Mouse (Mus musculus) limb, embryonic 13.5 days (tissue): ENCODE results near the gene Grap2. TPM values are rescaled to one million over a fixed set of nuclear protein-coding genes. Genes with fewer than 3 reads are reported as not detected.

Experiments
- ATAC-seq: fragments of 200-750 bp; cut with Nextera tagmentation; 2 replicates; pipeline ENCODE4 v1.8.0; 2017; ENCODE audit warnings: low read depth, moderate number of reproducible peaks, moderate TSS enrichment; ENCODE audit not compliant: low FRiP score
- H3K27ac ChIP-seq: fragments of 300-500 bp; sonication (generic); 2 replicates; pipeline ENCODE4 v1.5.1; 2015; ENCODE audit warnings: inconsistent platforms, mild to moderate bottlenecking, moderate library complexity
- H3K27me3 ChIP-seq: fragments of 300-500 bp; sonication (generic); 2 replicates; pipeline ENCODE4 v1.6.1; 2015; ENCODE audit warnings: mild to moderate bottlenecking, inconsistent platforms
- H3K36me3 ChIP-seq: fragments of 300-500 bp; sonication (generic); 2 replicates; pipeline ENCODE4 v1.6.1; 2015; ENCODE audit warnings: inconsistent platforms, mild to moderate bottlenecking, moderate library complexity
- H3K4me1 ChIP-seq: fragments of 300-500 bp; sonication (generic); 2 replicates; pipeline ENCODE4 v1.6.1; 2015; ENCODE audit warnings: inconsistent platforms
- H3K4me2 ChIP-seq: fragments of 300-500 bp; sonication (generic); replicated peaks from 2 replicates; pipeline ENCODE4 v1.6.1; 2015; ENCODE audit warnings: inconsistent platforms, mild to moderate bottlenecking, moderate library complexity
- H3K4me3 ChIP-seq: fragments of 300-500 bp; sonication (generic); 2 replicates; pipeline ENCODE4 v1.5.1; 2015; ENCODE audit warnings: moderate library complexity, mild to moderate bottlenecking, inconsistent platforms
- H3K9ac ChIP-seq: fragments of 300-500 bp; sonication (generic); 2 replicates; pipeline ENCODE4 v1.6.1; 2015; ENCODE audit warnings: mild to moderate bottlenecking, inconsistent platforms
- H3K9me3 ChIP-seq: fragments of 300-500 bp; sonication (generic); 2 replicates; pipeline ENCODE4 v1.6.1; 2016; ENCODE audit warnings: inconsistent platforms
- WGBS: fragments of 180-500 bp; shearing (Covaris S2); methylation state at CpG from one replicate; pipeline ENCODE4 v1.1.7; 2015; 5-methylcytosine and 5-hydroxymethylcytosine counted together
- polyA plus RNA-seq: library from polyadenylated mRNA; unstranded; fragments of >200 nt; fragmentation: Nextera tagmentation; extraction: Ambion mirVana; gene quantifications from 2 replicates; pipeline ENCODE4 v1.2.1, GENCODE M21; 2015

Grap2 gene
- polyA plus RNA-seq, 1 experiment from 2014 or later = 0.93 TPM

GRCm38 (mm10) chr15:80631311-80631710 is 58.9 kb downstream of the Grap2 start:
- Histone ChIP-seq H3K27ac (no peak overlapping the region), H3K9me3 (no peaks in the 10 kb centered on the region), H3K36me3 (no peaks in the 10 kb centered on the region), H3K9ac (no peak overlapping the region), H3K4me1 (peaks cover 6% of the 10 kb centered on the region), H3K4me3 (no peak overlapping the region), H3K4me2 (no peak overlapping the region), H3K27me3 (no peaks in the 10 kb centered on the region)
- 79% methylated on average over 2 of the region's 2 CpGs for WGBS
- ATAC-seq = no peak

DNA sequence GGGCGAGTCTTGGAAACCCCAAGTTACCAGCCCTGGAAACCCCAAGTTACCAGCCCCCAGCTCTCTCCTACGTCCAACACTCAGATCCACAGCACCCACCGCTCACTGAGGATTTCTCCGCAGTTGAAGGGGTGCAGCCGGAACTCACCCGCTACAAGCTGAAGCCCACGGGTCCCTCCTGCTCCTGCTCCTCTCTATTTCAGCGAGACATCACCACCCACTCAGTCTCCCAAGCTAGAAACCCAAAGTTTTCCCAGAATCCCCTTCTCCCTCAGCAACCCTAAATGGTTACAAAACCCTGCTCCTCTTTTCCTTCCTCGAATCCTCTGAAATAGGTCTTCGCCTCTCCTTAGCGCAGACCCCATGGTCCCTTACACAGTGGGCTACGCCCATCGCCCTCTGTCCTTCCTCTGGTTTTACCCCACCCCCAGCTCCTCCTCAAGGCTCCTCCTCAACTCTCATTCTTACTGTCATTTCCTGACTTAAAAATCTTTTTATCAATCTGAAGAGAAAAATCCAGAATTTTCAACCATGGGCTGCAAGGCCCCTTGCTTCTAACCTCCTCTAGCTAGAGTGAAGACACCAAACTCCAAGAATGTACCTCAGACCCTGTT is 60.0 kb downstream of the Grap2 start:
- no peak overlapping the region for H3K4me3 ChIP-seq
- 87% methylated on average over 13 of the region's 13 CpGs for WGBS
- no peaks in the 10 kb centered on the region for H3K36me3 ChIP-seq
- no peak overlapping the region for H3K4me2 ChIP-seq
- ATAC-seq = no peak
- no peak overlapping the region for H3K27ac ChIP-seq
- H3K27me3 ChIP-seq = 0 out of 2 replicates have a peak, but pooled peaks cover 4% of the 10 kb centered on the region
- no peaks in the 10 kb centered on the region for H3K9me3 ChIP-seq
- no peak overlapping the region for H3K9ac ChIP-seq
- peaks cover 6% of the 10 kb centered on the region for H3K4me1 ChIP-seq

GRCm38 (mm10) chr15:80634391-80635193 is 62.2 kb downstream of the Grap2 start:
- WGBS = 55% methylated on average over 11 of the region's 11 CpGs
- Histone ChIP-seq H3K4me2 (no peak overlapping the region), H3K9ac (no peak overlapping the region), H3K9me3 (no peaks in the 10 kb centered on the region), H3K4me1 (peaks cover 6% of the 10 kb centered on the region), H3K27me3 (0 out of 2 replicates have a peak, but pooled peaks cover 4% of the 10 kb centered on the region), H3K27ac (no peak overlapping the region), H3K36me3 (no peaks in the 10 kb centered on the region), H3K4me3 (no peak overlapping the region)
- no peak for ATAC-seq

DNA sequence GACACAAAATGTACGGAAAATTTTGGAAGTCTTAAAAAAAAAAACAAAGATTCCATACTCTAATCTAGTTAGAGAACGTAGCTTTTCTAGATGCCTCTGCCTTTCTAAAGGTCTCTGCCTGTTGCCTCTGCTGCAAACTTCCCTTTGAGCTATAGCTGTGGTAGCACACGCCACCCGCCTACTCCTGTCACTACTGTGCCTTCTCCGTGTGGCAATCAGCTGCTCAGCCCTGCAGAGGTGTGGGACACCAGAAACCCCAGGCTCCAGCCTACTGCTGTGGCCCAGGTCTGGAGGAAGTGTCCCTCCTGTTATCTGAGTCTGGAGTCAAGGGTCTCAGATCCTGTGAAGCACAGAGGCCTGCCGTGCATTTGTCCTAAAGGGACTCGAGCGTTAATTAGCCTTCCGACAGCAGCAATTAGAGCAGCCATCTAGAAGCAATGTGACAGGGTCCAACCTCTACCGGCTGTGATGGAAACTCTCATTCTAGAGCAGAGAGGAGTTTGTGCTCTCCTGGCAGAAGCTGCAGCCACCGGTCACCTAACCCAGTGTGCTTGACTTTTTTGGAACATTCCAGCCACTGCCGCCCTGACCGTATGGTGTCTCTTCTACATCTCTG is 64.5 kb downstream of the Grap2 start:
- Histone ChIP-seq H3K9ac (no peak overlapping the region), H3K4me1 (no peaks in the 10 kb centered on the region), H3K36me3 (no peaks in the 10 kb centered on the region), H3K4me2 (no peak overlapping the region), H3K27ac (no peak overlapping the region), H3K4me3 (no peak overlapping the region), H3K27me3 (0 out of 2 replicates have a peak, but pooled peaks cover 4% of the 10 kb centered on the region), H3K9me3 (no peaks in the 10 kb centered on the region)
- ATAC-seq = no peak
- 41% methylated on average over 13 of the region's 13 CpGs for WGBS

- Histone ChIP-seq H3K9me3 (no peaks in the 10 kb centered on the region), H3K9ac (no peak overlapping the region), H3K27me3 (0 out of 2 replicates have a peak, but pooled peaks cover 4% of the 10 kb centered on the region), H3K36me3 (no peaks in the 10 kb centered on the region), H3K27ac (no peak overlapping the region), H3K4me2 (no peak overlapping the region), H3K4me3 (no peak overlapping the region), H3K4me1 (no peaks in the 10 kb centered on the region; the same call in 1 of the 2 replicates)
- WGBS = 41% methylated on average over 11 of the region's 11 CpGs
- no peak for ATAC-seq
Measured at GRCm38 (mm10) chr15:80639071-80639702, 66.8 kb downstream of the Grap2 start.

- 75% methylated on average over 3 of the region's 3 CpGs for WGBS
- H3K4me3 ChIP-seq = no peak overlapping the region
- no peak for ATAC-seq
Measured at GRCm38 (mm10) chr15:80639874-80640273, 67.5 kb downstream of the Grap2 start.

DNA sequence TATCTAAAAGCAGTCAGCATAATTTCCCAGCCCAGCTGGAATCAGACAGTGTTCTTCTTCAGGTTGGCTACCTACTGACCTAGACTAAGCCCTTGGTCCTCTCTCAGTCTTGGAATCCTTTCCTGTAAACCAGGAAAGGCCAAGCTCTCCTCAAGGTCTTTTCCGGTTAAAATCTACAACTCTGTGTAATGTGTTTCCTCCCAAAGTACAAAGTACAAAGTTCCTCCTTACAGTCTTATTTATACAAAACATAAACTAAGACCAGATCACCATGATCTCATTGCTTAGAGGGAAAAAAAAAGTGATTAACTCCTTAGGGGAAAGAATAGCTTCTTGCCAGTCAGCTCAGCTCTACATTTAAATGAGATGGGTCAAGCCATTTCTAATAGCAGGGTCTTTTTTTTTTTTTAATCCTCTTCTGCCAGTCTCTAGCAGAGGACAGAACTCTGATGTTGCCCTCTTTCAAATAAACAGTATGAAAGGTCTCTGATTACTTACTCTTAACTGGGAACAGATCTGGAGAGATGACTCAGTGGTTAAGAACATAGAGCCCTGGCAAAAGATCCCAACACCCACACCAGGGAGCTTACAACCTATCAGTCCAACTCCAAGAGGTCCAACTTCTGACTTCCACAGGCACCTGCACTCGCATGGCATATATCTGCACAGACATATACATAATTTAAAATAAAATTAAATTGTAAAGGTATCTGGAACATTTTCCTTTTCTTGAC is 69.5 kb downstream of the Grap2 start:
- Histone ChIP-seq H3K4me2 (no peak overlapping the region), H3K4me3 (no peak overlapping the region), H3K36me3 (no peaks in the 10 kb centered on the region), H3K27me3 (0 out of 2 replicates have a peak, but pooled peaks cover 3% of the 10 kb centered on the region), H3K9me3 (no peaks in the 10 kb centered on the region), H3K27ac (no peak overlapping the region), H3K4me1 (no peaks in the 10 kb centered on the region; the same call in 1 of the 2 replicates), H3K9ac (no peak overlapping the region)
- no peak for ATAC-seq
- WGBS = 84% methylated on average over 2 of the region's 2 CpGs

More at GRCm38 (mm10) chr15:80639874-80640273, 67.5 kb downstream of the Grap2 start:
- H3K4me1 ChIP-seq = no peaks in the 10 kb centered on the region; the same call in 1 of the 2 replicates
- 0 out of 2 replicates have a peak, but pooled peaks cover 4% of the 10 kb centered on the region for H3K27me3 ChIP-seq
- no peaks in the 10 kb centered on the region for H3K36me3 ChIP-seq
- no peak overlapping the region for H3K4me2 ChIP-seq
- no peaks in the 10 kb centered on the region for H3K9me3 ChIP-seq
- no peak overlapping the region for H3K27ac ChIP-seq
- no peak overlapping the region for H3K9ac ChIP-seq

DNA sequence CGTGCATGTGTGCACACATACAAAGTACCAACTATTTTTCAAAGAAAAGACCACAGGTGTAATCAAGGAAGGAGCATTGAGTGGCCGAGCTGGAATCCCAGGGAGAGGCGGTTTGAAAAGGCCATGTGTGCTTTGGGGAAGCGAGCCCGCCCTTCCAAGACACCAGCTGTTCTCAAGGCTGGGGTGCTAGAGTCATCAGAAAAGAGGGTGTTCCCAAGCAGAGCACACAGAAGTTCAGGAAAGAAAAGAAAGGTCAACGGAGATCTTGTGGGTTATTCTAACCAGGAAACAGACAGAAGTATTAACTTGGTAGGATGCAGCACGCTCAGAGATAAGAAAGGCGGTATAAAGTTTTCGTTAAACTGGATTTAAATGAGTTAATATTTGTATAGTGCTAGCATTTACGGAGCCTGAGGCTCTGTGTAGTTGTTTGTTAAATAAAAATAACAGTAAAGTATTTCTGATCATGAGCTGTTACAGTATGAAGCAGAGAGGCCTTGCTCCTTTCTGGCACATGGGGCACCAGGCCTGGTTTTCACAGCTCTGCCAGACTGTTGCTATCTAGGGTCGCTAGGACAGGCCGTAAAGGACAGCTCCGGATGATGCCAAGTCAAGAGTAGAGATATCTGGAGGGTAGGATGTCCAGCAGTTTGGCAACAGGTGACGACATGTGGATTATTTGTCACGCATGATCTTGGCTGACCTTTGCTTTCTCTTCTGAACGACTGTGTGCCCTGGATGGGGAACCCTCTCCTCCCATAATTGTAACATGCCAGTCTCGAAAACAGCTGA is 72.8 kb downstream of the Grap2 start:
- no peaks in the 10 kb centered on the region for H3K9me3 ChIP-seq
- H3K27me3 ChIP-seq = no peaks in the 10 kb centered on the region
- 80% methylated on average over 17 of the region's 17 CpGs for WGBS
- no peak overlapping the region for H3K9ac ChIP-seq
- H3K36me3 ChIP-seq = no peaks in the 10 kb centered on the region
- H3K4me3 ChIP-seq = no peak overlapping the region
- no peak for ATAC-seq
- H3K4me1 ChIP-seq = peaks cover 8% of the 10 kb centered on the region; the same call in 1 of the 2 replicates
- no peak overlapping the region for H3K4me2 ChIP-seq
- H3K27ac ChIP-seq = no peak overlapping the region

DNA sequence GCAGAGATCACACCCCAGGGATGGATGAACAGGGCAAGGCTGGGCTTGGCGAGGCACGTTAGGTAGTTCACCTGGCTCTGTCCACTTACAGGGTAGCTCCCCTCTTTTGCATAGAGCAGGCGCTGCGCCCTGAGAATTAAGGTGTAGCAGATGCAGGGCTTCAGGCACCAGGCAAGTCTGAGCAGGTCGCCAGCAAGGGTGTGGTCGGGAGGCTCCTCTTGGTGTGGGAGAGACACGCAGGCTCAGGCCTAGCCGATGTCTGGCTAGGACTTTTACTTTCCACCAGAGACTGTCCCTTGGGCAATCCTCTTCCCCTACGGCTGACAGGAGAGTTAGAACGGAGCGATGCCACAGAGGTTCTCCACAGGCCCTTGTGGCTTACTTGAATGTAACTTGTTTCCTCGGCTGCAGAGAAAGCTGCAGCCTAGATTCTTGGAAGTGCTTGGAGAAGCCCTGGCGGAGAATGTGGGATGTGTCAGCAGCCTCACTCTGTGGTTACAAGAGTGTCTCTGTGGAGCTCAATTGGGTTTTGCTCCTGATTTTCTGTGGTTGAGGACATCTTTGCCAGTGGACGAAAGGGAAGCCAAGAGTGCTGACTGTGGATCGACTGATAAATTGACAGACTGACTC is 76.7 kb downstream of the Grap2 start:
- no peak overlapping the region for H3K27ac ChIP-seq
- H3K4me1 ChIP-seq = peaks cover 8% of the 10 kb centered on the region; the same call in 1 of the 2 replicates
- no peak overlapping the region for H3K4me3 ChIP-seq
- H3K27me3 ChIP-seq = no peaks in the 10 kb centered on the region
- H3K4me2 ChIP-seq = no peak overlapping the region
- no peaks in the 10 kb centered on the region for H3K36me3 ChIP-seq
- ATAC-seq = no peak
- H3K9ac ChIP-seq = no peak overlapping the region
- 70% methylated on average over 15 of the region's 15 CpGs for WGBS
- no peaks in the 10 kb centered on the region for H3K9me3 ChIP-seq

GRCm38 (mm10) chr15:80650412-80650811 is 78.0 kb downstream of the Grap2 start:
- peaks cover 8% of the 10 kb centered on the region; the same call in 1 of the 2 replicates for H3K4me1 ChIP-seq
- H3K4me3 ChIP-seq = no peak overlapping the region
- 73% methylated on average over 2 of the region's 2 CpGs for WGBS
- no peak overlapping the region for H3K4me2 ChIP-seq
- no peaks in the 10 kb centered on the region for H3K9me3 ChIP-seq
- H3K36me3 ChIP-seq = no peaks in the 10 kb centered on the region
- H3K27me3 ChIP-seq = no peaks in the 10 kb centered on the region
- H3K9ac ChIP-seq = no peak overlapping the region
- H3K27ac ChIP-seq = no peak overlapping the region
- ATAC-seq = no peak
